Mouse (Mus musculus): Measurements from ENCODE around the gene Ptprr. TPM values are rescaled to one million over a fixed set of nuclear protein-coding genes. Genes with fewer than 3 reads are reported as not detected.

The Ptprr gene
- total and polyA plus RNA-seq, 2 experiments from 2014 or later: 23.8 to 25.1 TPM

DNA sequence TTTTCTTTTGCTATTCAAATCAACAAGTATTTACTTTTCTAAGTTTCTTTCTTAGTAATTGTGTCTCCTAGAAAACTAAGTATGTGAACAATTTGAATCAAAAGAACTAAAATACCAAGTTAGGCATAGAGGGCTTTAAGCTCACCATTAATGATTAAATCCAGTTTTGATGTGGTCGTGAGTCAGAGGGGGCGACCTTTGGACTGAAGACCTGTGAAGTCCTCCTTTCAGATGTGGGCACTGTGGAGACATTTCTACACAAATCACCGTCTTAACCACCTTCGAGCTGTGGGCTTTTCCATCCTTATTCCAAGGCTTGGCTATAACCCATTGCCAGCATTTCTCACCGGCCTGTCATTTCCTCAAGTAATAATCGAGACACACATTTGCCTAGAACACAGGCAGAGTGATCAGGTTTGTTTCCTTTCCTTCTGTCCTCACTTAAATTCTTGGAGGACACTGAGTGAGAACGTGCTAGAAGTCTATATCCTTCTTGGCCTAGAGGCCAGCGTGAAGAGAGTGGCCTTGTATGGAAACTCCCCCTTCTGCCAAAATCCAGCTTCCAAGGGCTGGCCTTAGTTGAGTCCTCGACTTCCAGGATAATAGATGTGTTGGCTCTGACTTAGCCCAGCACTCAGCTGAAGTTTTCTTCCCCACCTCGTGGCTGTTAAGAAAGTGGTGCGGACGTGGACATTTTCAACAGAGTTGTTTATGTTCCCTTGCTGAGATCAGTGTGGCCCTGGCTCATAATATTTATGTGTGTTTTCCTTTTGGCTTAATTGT is 202.5 kb downstream of the Ptprr start:
- H3K36me3 ChIP-seq (ENCODE audit: insufficient read depth, low read length): no peaks in the 10 kb centered on the region
- no peaks in the 10 kb centered on the region for H3K27me3 ChIP-seq (ENCODE audit: insufficient read depth, low read length)
- no peak overlapping the region for H3K4me2 ChIP-seq (ENCODE audit: low read depth, low read length, poor library complexity, severe bottlenecking)
- H3K9ac ChIP-seq (replicated peaks; ENCODE audit: low read length, poor library complexity, severe bottlenecking): no peak overlapping the region
- H3K4me1 ChIP-seq (ENCODE audit: insufficient read depth, low read length): no peaks in the 10 kb centered on the region
- no peak overlapping the region for H3K27ac ChIP-seq (ENCODE audit: low read depth, low read length)
- WGBS: 85% methylated on average over 12 of the region's 12 CpGs
- TF ChIP-seq CTCF (IDR thresholded peaks at IDR 0.05): no peak
- no peaks in the 10 kb centered on the region for H3K9me3 ChIP-seq (ENCODE audit: low read length)
- DNase-seq (ENCODE audit: low spot score) (no peak), ATAC-seq (ENCODE audit: low FRiP score) (no peak)
- H3K4me3 ChIP-seq (ENCODE audit: low read depth, low read length): no peak overlapping the region

DNA sequence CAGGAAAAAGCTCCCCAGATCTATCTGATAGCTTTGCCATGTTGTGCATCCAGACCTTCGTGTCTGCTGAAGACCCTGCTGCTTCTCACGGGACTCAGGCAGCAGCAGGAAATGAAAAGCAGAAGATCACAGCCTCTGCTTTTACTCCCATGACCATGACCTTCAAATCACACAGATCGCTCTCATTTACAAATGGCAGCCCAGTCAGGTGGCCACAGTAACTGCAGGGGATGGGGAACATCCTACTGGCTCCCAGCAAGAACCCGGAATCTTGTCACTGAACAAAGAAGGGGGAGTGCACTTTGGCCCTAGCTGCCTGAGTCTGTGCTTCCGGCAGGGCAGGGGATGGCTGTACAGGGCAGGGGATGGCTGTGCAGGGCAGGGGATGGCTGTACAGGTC is 217.3 kb downstream of the Ptprr start:
- no peaks in the 10 kb centered on the region for H3K9me3 ChIP-seq (ENCODE audit: low read length)
- no peaks in the 10 kb centered on the region for H3K27me3 ChIP-seq (ENCODE audit: insufficient read depth, low read length)
- no peaks in the 10 kb centered on the region for H3K36me3 ChIP-seq (ENCODE audit: insufficient read depth, low read length)
- ATAC-seq (ENCODE audit: low FRiP score) (no peak), DNase-seq (ENCODE audit: low spot score) (no peak)
- TF ChIP-seq CTCF (IDR thresholded peaks at IDR 0.05): no peak
- H3K9ac ChIP-seq (replicated peaks; ENCODE audit: low read length, poor library complexity, severe bottlenecking): no peak overlapping the region
- no peaks in the 10 kb centered on the region for H3K4me1 ChIP-seq (ENCODE audit: insufficient read depth, low read length)
- H3K27ac ChIP-seq (ENCODE audit: low read depth, low read length): no peak overlapping the region
- WGBS: 63% methylated on average over 5 of the region's 5 CpGs
- no peak overlapping the region for H3K4me3 ChIP-seq (ENCODE audit: low read depth, low read length)
- no peak overlapping the region for H3K4me2 ChIP-seq (ENCODE audit: low read depth, low read length, poor library complexity, severe bottlenecking)

DNA sequence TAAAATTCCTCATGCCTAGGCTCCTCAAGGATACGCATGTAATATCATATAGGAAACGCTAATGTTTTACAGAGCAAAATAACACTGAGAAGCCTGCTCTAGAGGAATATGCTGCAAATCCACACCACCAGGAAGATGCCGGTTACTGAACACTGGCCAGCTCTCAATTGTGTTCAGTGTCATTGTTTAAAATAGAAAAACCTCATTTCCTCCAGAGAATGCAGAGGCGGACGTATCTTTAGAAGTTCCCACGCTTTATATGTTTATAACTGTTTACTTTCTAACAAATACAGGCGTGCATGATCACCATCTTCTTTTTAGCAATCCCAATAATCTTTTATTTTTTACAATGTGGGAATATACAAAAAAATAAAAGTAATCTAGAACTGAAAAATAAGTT is 224.2 kb downstream of the Ptprr start:
- WGBS: 74% methylated on average over 7 of the region's 7 CpGs
- DNase-seq (ENCODE audit: low spot score): no peak

DNA sequence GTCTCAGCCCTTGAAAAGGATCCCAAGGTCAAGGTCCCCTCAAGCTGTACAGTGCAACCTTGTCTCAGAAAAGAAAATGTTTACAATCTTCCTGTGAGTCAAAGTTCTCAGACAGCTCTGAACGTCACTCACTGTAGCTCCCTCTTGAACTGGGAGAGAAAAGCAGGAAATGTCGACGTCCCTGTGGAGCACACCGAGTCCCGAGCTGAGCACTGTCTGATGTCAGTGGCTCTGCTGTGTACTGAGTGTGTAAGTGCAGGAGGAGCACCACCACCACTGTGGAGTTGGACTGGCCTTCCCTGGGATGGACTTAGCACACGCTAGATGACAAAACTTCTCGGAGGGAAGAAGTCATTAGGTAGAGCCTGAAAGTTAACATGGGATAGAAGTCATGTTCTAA is 225.4 kb downstream of the Ptprr start:
- H3K4me3 ChIP-seq (ENCODE audit: low read depth, low read length): no peak overlapping the region
- H3K27me3 ChIP-seq (ENCODE audit: insufficient read depth, low read length): no peaks in the 10 kb centered on the region
- H3K27ac ChIP-seq (ENCODE audit: low read depth, low read length): no peak overlapping the region
- TF ChIP-seq CTCF (IDR thresholded peaks at IDR 0.05): no peak
- H3K36me3 ChIP-seq (ENCODE audit: insufficient read depth, low read length): no peaks in the 10 kb centered on the region
- WGBS: 63% methylated on average over 7 of the region's 7 CpGs
- no peak overlapping the region for H3K9ac ChIP-seq (replicated peaks; ENCODE audit: low read length, poor library complexity, severe bottlenecking)
- H3K4me1 ChIP-seq (ENCODE audit: insufficient read depth, low read length): no peaks in the 10 kb centered on the region
- ATAC-seq (ENCODE audit: low FRiP score) (no peak), DNase-seq (ENCODE audit: low spot score) (no peak)
- H3K9me3 ChIP-seq (ENCODE audit: low read length): no peaks in the 10 kb centered on the region
- no peak overlapping the region for H3K4me2 ChIP-seq (ENCODE audit: low read depth, low read length, poor library complexity, severe bottlenecking)

More for the DNA sequence above, 224.2 kb downstream of the Ptprr start:
- no peak overlapping the region for H3K4me2 ChIP-seq (ENCODE audit: low read depth, low read length, poor library complexity, severe bottlenecking)
- H3K9me3 ChIP-seq (ENCODE audit: low read length): no peaks in the 10 kb centered on the region
- H3K36me3 ChIP-seq (ENCODE audit: insufficient read depth, low read length): no peaks in the 10 kb centered on the region
- no peak for ATAC-seq (ENCODE audit: low FRiP score)
- no peak for TF ChIP-seq CTCF (IDR thresholded peaks at IDR 0.05)
- H3K27me3 ChIP-seq (ENCODE audit: insufficient read depth, low read length): no peaks in the 10 kb centered on the region
- H3K4me3 ChIP-seq (ENCODE audit: low read depth, low read length): no peak overlapping the region
- no peak overlapping the region for H3K9ac ChIP-seq (replicated peaks; ENCODE audit: low read length, poor library complexity, severe bottlenecking)
- H3K4me1 ChIP-seq (ENCODE audit: insufficient read depth, low read length): no peaks in the 10 kb centered on the region
- no peak overlapping the region for H3K27ac ChIP-seq (ENCODE audit: low read depth, low read length)

DNA sequence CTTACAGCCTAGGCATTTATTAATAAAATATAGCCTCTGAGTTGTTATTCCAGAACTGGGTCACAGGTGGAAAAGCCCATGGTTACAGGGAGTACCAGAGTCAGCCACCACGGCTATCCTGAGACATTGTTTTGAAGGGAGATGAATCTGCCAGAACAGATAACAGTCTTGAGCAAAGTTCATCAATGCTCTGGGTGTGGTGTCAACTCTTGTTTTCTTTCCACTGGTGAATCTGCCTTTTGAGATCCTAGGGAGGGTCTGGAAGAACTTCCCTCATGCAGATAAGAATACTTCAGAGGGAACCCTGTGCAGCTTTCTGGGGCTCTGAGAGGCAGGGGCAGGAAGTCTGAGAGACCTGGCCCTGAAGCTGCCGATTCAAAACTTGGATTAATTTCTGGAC is 227.6 kb downstream of the Ptprr start:
- no peaks in the 10 kb centered on the region for H3K9me3 ChIP-seq (ENCODE audit: low read length)
- H3K27me3 ChIP-seq (ENCODE audit: insufficient read depth, low read length): no peaks in the 10 kb centered on the region
- no peaks in the 10 kb centered on the region for H3K4me1 ChIP-seq (ENCODE audit: insufficient read depth, low read length)
- no peak for TF ChIP-seq CTCF (IDR thresholded peaks at IDR 0.05)
- H3K9ac ChIP-seq (replicated peaks; ENCODE audit: low read length, poor library complexity, severe bottlenecking): no peak overlapping the region
- no peak for ATAC-seq (ENCODE audit: low FRiP score)
- 70% methylated on average over 2 of the region's 2 CpGs for WGBS
- no peak for DNase-seq (ENCODE audit: low spot score)
- H3K36me3 ChIP-seq (ENCODE audit: insufficient read depth, low read length): no peaks in the 10 kb centered on the region
- H3K27ac ChIP-seq (ENCODE audit: low read depth, low read length): no peak overlapping the region
- H3K4me2 ChIP-seq (ENCODE audit: low read depth, low read length, poor library complexity, severe bottlenecking): no peak overlapping the region
- no peak overlapping the region for H3K4me3 ChIP-seq (ENCODE audit: low read depth, low read length)

DNA sequence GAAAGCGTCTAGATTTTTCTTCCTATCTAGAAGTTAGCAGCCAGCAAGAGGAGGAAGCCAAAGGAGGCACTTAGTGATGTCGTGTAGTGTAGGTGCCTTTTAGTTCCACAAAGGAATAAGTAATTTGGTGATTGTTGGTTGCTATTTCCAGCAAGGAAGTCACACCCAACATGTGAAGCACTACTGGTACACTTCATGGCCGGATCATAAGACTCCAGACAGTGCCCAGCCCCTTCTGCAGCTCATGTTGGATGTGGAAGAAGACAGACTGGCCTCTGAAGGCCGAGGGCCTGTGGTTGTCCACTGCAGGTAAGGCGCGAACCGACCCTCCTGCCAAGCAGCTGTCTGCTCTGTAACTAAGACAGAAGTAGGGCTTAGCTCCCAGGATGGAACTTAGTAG is 234.7 kb downstream of the Ptprr start:
- 91% methylated on average over 7 of the region's 7 CpGs for WGBS
- no peaks in the 10 kb centered on the region for H3K4me1 ChIP-seq (ENCODE audit: insufficient read depth, low read length)
- H3K4me2 ChIP-seq (ENCODE audit: low read depth, low read length, poor library complexity, severe bottlenecking): no peak overlapping the region
- H3K36me3 ChIP-seq (ENCODE audit: insufficient read depth, low read length): 0 out of 2 replicates have a peak, but pooled peaks cover 2% of the 10 kb centered on the region
- H3K27me3 ChIP-seq (ENCODE audit: insufficient read depth, low read length): no peaks in the 10 kb centered on the region
- ATAC-seq (ENCODE audit: low FRiP score): no peak
- no peak for DNase-seq (ENCODE audit: low spot score)
- TF ChIP-seq CTCF (IDR thresholded peaks at IDR 0.05): no peak
- H3K9ac ChIP-seq (replicated peaks; ENCODE audit: low read length, poor library complexity, severe bottlenecking): no peak overlapping the region
- H3K27ac ChIP-seq (ENCODE audit: low read depth, low read length): no peak overlapping the region
- no peak overlapping the region for H3K4me3 ChIP-seq (ENCODE audit: low read depth, low read length)
- no peaks in the 10 kb centered on the region for H3K9me3 ChIP-seq (ENCODE audit: low read length)

Data from midbrain, postnatal 0 days (tissue).